Mouse (Mus musculus): ENCODE measurements around the gene Lyz1.

DNA sequence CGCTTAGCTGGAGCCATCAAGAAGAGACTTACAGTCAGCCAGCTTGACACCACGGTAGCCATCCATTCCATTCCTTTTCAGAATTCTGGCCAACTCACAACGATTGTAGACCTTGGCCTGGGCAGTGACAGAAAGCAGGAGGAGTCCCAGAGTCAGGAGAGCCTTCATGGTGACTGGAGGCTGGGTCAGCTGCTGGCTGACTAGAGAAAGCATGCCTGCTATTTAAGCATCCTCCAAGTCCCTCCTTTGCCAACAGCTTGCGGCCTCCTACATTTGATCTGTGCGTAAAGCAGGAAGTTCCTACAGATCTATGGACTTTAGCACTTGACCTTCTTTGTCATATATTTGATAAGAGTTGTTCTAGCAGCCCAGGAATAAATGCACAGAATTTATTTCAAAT, at the start of gene Lyz1:
- no peak for TF ChIP-seq POLR2A (IDR thresholded peaks at IDR 0.05; ENCODE audit: borderline replicate concordance, extremely low read depth, insufficient read depth, insufficient read length, poor library complexity, severe bottlenecking)
- TF ChIP-seq CTCF (IDR thresholded peaks at IDR 0.05; ENCODE audit: borderline replicate concordance, extremely low read depth, insufficient read depth, insufficient read length): no peak

Measured in brain, embryonic 14.5 days (tissue).